ENCODE assay signal across 9 mouse cellular contexts in genomic region chr11:103639407-103639946, GRCm38 (mm10). TPM values are rescaled to one million over a fixed set of nuclear protein-coding genes. Genes with fewer than 3 reads are reported as not detected.
DNase-seq lines count a peak whose midpoint lies in the region; ATAC-seq and TF ChIP-seq lines count a peak whose summit lies in the region.
"Had no signal": no experiment of that assay in that cellular context is flagged by ENCODE, and none has a peak within 500 bp of the region (broad histone marks: within the 10 kb centered on the region; RNA-seq: fewer than 3 reads in every experiment).

No protein-coding gene starts in this region.

- DNase-seq in intestine, embryonic 14.5 days (ENCODE audit: low spot score): peak; percentile 74
- peak; percentile 87 for DNase-seq in brain, embryonic 14.5 days (ENCODE audit: low read depth)
- DNase-seq in kidney, postnatal 36 days: peak; percentile 47 to 73
- DNase-seq in testis, postnatal 14 days (ENCODE audit: low spot score): peak; percentile 24

- WGBS in intestine, embryonic 14.5 days: 5% methylated on average over 10 of the region's 10 CpGs
- WGBS in intestine, embryonic 16.5 days: 5% methylated on average over 10 of the region's 10 CpGs
- WGBS in forebrain, embryonic 13.5 days: 4% methylated on average over 10 of the region's 10 CpGs
- 6% methylated on average over 10 of the region's 10 CpGs for WGBS in midbrain, embryonic 12.5 days

- H3K4me2 ChIP-seq in intestine, embryonic 14.5 days (ENCODE audit: low read length): no peak overlapping the region
- H3K4me2 ChIP-seq in intestine, embryonic 16.5 days (ENCODE audit: low read depth, low read length): no peak overlapping the region
- H3K4me2 ChIP-seq in forebrain, embryonic 13.5 days: peak overlapping the region; percentile 2; the same call in 1 of the 2 replicates
- H3K4me2 ChIP-seq in midbrain, embryonic 12.5 days (replicated peaks): peak overlapping the region; percentile 24; the same call in 1 of the 2 replicates
- H3K4me2 ChIP-seq: neural tube, embryonic 12.5 days had no signal

- peaks cover 12% of the 10 kb centered on the region for H3K27me3 ChIP-seq in intestine, embryonic 14.5 days (replicated peaks; ENCODE audit: control insufficient read depth, insufficient read depth, low read length)
- peaks cover 7% of the 10 kb centered on the region; the same call in 1 of the 2 replicates for H3K27me3 ChIP-seq in intestine, embryonic 16.5 days (replicated peaks; ENCODE audit: control insufficient read depth, insufficient read depth, low read length)
- H3K27me3 ChIP-seq in ES-Bruce4 (ENCODE audit: control insufficient read depth, insufficient read depth, low read length, poor library complexity, severe bottlenecking): no peaks in the 10 kb centered on the region
- peaks cover 38% of the 10 kb centered on the region for H3K27me3 ChIP-seq in forebrain, embryonic 13.5 days
- peaks cover 30% of the 10 kb centered on the region for H3K27me3 ChIP-seq in midbrain, embryonic 12.5 days

- no peaks in the 10 kb centered on the region for H3K9me3 ChIP-seq in intestine, embryonic 14.5 days (ENCODE audit: control insufficient read depth, low read length)
- no peaks in the 10 kb centered on the region for H3K9me3 ChIP-seq in intestine, embryonic 16.5 days (ENCODE audit: control insufficient read depth, low read length)
- H3K9me3 ChIP-seq in ES-Bruce4 (replicated peaks; ENCODE audit: control insufficient read depth, insufficient read depth, low read length, poor library complexity, severe bottlenecking): no peaks in the 10 kb centered on the region
- no peaks in the 10 kb centered on the region for H3K9me3 ChIP-seq in forebrain, embryonic 13.5 days (replicated peaks)
- H3K9me3 ChIP-seq in midbrain, embryonic 12.5 days: no peaks in the 10 kb centered on the region
- H3K9me3 ChIP-seq: neural tube, embryonic 12.5 days had no signal

- no peak for TF ChIP-seq POLR2A in ES-Bruce4 (IDR thresholded peaks at IDR 0.05; ENCODE audit: insufficient read depth, low read length)
- no peak for TF ChIP-seq POLR2A in brain, embryonic 14.5 days (IDR thresholded peaks at IDR 0.05; ENCODE audit: borderline replicate concordance, extremely low read depth, insufficient read depth, insufficient read length, poor library complexity, severe bottlenecking)

- no peak overlapping the region for H3K27ac ChIP-seq in intestine, embryonic 14.5 days (ENCODE audit: low read depth)
- H3K27ac ChIP-seq in intestine, embryonic 16.5 days (ENCODE audit: low read length): no peak overlapping the region
- no peak overlapping the region for H3K27ac ChIP-seq in ES-Bruce4 (ENCODE audit: insufficient read depth, low read length)
- H3K27ac ChIP-seq in forebrain, embryonic 13.5 days: no peak overlapping the region
- no peak overlapping the region for H3K27ac ChIP-seq in midbrain, embryonic 12.5 days (replicated peaks)
- H3K27ac ChIP-seq: neural tube, embryonic 12.5 days had no signal

- ATAC-seq in intestine, embryonic 14.5 days (replicated peaks; ENCODE audit: low FRiP score, low TSS enrichment, low read depth): no peak
- no peak for ATAC-seq in intestine, embryonic 16.5 days
- ATAC-seq in forebrain, embryonic 13.5 days: no peak
- ATAC-seq in midbrain, embryonic 12.5 days (ENCODE audit: low FRiP score, low read depth): no peak

- no peak overlapping the region for H3K9ac ChIP-seq in intestine, embryonic 14.5 days (ENCODE audit: low read length)
- no peak overlapping the region for H3K9ac ChIP-seq in intestine, embryonic 16.5 days (ENCODE audit: low read depth, low read length)
- no peak overlapping the region for H3K9ac ChIP-seq in ES-Bruce4 (ENCODE audit: low read depth, poor library complexity, severe bottlenecking)
- H3K9ac ChIP-seq in forebrain, embryonic 13.5 days: no peak overlapping the region
- no peak overlapping the region for H3K9ac ChIP-seq in midbrain, embryonic 12.5 days (replicated peaks)
- H3K9ac ChIP-seq: neural tube, embryonic 12.5 days had no signal

- TF ChIP-seq CTCF in ES-Bruce4 (IDR thresholded peaks at IDR 0.05; ENCODE audit: low read depth, low read length): peak; percentile 97
- peak; percentile 93 for TF ChIP-seq CTCF in brain, embryonic 14.5 days (IDR thresholded peaks at IDR 0.05; ENCODE audit: borderline replicate concordance, extremely low read depth, insufficient read depth, insufficient read length)

- H3K4me1 ChIP-seq in intestine, embryonic 14.5 days (replicated peaks; ENCODE audit: control insufficient read depth, insufficient read depth, low read length): no peaks in the 10 kb centered on the region
- H3K4me1 ChIP-seq in intestine, embryonic 16.5 days (ENCODE audit: control insufficient read depth, insufficient read depth, low read length): no peaks in the 10 kb centered on the region
- H3K4me1 ChIP-seq in ES-Bruce4 (ENCODE audit: control insufficient read depth, insufficient read depth, low read length): no peaks in the 10 kb centered on the region
- no peaks in the 10 kb centered on the region for H3K4me1 ChIP-seq in forebrain, embryonic 13.5 days
- no peaks in the 10 kb centered on the region for H3K4me1 ChIP-seq in midbrain, embryonic 12.5 days
- H3K4me1 ChIP-seq: neural tube, embryonic 12.5 days had no signal

- 0 out of 2 replicates have a peak, but pooled peaks have one; percentile 17 for TF ChIP-seq EP300 in ES-Bruce4 (IDR thresholded peaks at IDR 0.05; ENCODE audit: insufficient read depth, low read depth, low read length)

- H3K4me3 ChIP-seq in intestine, embryonic 14.5 days (ENCODE audit: low read depth, low read length): no peak overlapping the region
- H3K4me3 ChIP-seq in intestine, embryonic 16.5 days (ENCODE audit: low read length): no peak overlapping the region
- no peak overlapping the region for H3K4me3 ChIP-seq in ES-Bruce4 (ENCODE audit: low read depth, low read length)
- H3K4me3 ChIP-seq in forebrain, embryonic 13.5 days: no peak overlapping the region
- no peak overlapping the region for H3K4me3 ChIP-seq in midbrain, embryonic 12.5 days
- H3K4me3 ChIP-seq: neural tube, embryonic 12.5 days had no signal

- no peaks in the 10 kb centered on the region for H3K36me3 ChIP-seq in intestine, embryonic 14.5 days (ENCODE audit: control insufficient read depth, insufficient read depth, low read length)
- H3K36me3 ChIP-seq in intestine, embryonic 16.5 days (ENCODE audit: control insufficient read depth, insufficient read depth, low read length): no peaks in the 10 kb centered on the region
- no peaks in the 10 kb centered on the region for H3K36me3 ChIP-seq in ES-Bruce4 (ENCODE audit: control insufficient read depth, insufficient read depth, low read length, poor library complexity, severe bottlenecking)
- no peaks in the 10 kb centered on the region for H3K36me3 ChIP-seq in forebrain, embryonic 13.5 days (ENCODE audit: poor library complexity, severe bottlenecking)
- no peaks in the 10 kb centered on the region for H3K36me3 ChIP-seq in midbrain, embryonic 12.5 days
- H3K36me3 ChIP-seq: neural tube, embryonic 12.5 days had no signal

RNA-seq across cellular contexts. Expression of gene Lyzl6, which starts 0.8 kb away (rescaled TPM):
- polyA plus RNA-seq in intestine, embryonic 14.5 days (2014; fragmentation: Nextera tagmentation; extraction: Ambion mirVana): not detected in 2 replicates
- polyA plus RNA-seq in intestine, embryonic 16.5 days (2015; fragmentation: Nextera tagmentation; extraction: Ambion mirVana): not detected in 2 replicates
- polyA plus RNA-seq in ES-Bruce4 (2011; ENCODE audit: insufficient read depth, insufficient read length, low read depth, missing spikeins): not detected in 2 replicates
- polyA plus RNA-seq in brain, embryonic 14.5 days (2012; rRNA removed): not detected in 2 replicates
- polyA plus RNA-seq in forebrain, embryonic 13.5 days (2015; fragmentation: Nextera tagmentation; extraction: Ambion mirVana): not detected in 2 replicates
- not detected in 2 replicates for polyA plus RNA-seq in midbrain, embryonic 12.5 days (2016; fragmentation: Nextera tagmentation; extraction: Ambion mirVana)
- polyA plus RNA-seq: neural tube, embryonic 12.5 days had no signal

RNA-seq across cellular contexts. Expression of gene Rprml, which starts 9.9 kb away (rescaled TPM):
- not detected in 2 replicates for polyA plus RNA-seq in intestine, embryonic 14.5 days (2014; fragmentation: Nextera tagmentation; extraction: Ambion mirVana)
- 0.44 and 0.81 TPM in 2 replicates for polyA plus RNA-seq in intestine, embryonic 16.5 days (2015; fragmentation: Nextera tagmentation; extraction: Ambion mirVana)
- polyA plus RNA-seq in ES-Bruce4 (2011; ENCODE audit: insufficient read depth, insufficient read length, low read depth, missing spikeins): not detected in 2 replicates
- polyA plus RNA-seq in brain, embryonic 14.5 days (2012; rRNA removed): 0.89 and 3.0 TPM in 2 replicates
- 1.6 and 2.7 TPM in 2 replicates for polyA plus RNA-seq in forebrain, embryonic 13.5 days (2015; fragmentation: Nextera tagmentation; extraction: Ambion mirVana)
- not detected in 2 replicates for polyA plus RNA-seq in midbrain, embryonic 12.5 days (2016; fragmentation: Nextera tagmentation; extraction: Ambion mirVana)
- polyA plus RNA-seq: neural tube, embryonic 12.5 days had no signal

RNA-seq across cellular contexts. Expression of gene Gm884, which starts 18.5 kb away (rescaled TPM):
- polyA plus RNA-seq in intestine, embryonic 14.5 days (2014; fragmentation: Nextera tagmentation; extraction: Ambion mirVana): not detected in 2 replicates
- polyA plus RNA-seq in intestine, embryonic 16.5 days (2015; fragmentation: Nextera tagmentation; extraction: Ambion mirVana): not detected in 2 replicates
- not detected in 2 replicates for polyA plus RNA-seq in ES-Bruce4 (2011; ENCODE audit: insufficient read depth, insufficient read length, low read depth, missing spikeins)
- not detected in 2 replicates for polyA plus RNA-seq in brain, embryonic 14.5 days (2012; rRNA removed)
- polyA plus RNA-seq in forebrain, embryonic 13.5 days (2015; fragmentation: Nextera tagmentation; extraction: Ambion mirVana): not detected in 2 replicates
- not detected in 2 replicates for polyA plus RNA-seq in midbrain, embryonic 12.5 days (2016; fragmentation: Nextera tagmentation; extraction: Ambion mirVana)
- polyA plus RNA-seq: neural tube, embryonic 12.5 days had no signal

RNA-seq across cellular contexts. Expression of gene Gosr2, which starts 58.2 kb away (rescaled TPM):
- polyA plus RNA-seq in intestine, embryonic 14.5 days (2014; fragmentation: Nextera tagmentation; extraction: Ambion mirVana): 62.8 and 69.3 TPM in 2 replicates
- polyA plus RNA-seq in intestine, embryonic 16.5 days (2015; fragmentation: Nextera tagmentation; extraction: Ambion mirVana): 73.3 and 76.3 TPM in 2 replicates
- 38.5 and 41.8 TPM in 2 replicates for polyA plus RNA-seq in ES-Bruce4 (2011; ENCODE audit: insufficient read depth, insufficient read length, low read depth, missing spikeins)
- polyA plus RNA-seq in brain, embryonic 14.5 days (2012; rRNA removed): 98.0 and 108 TPM in 2 replicates
- 90.9 and 99.5 TPM in 2 replicates for polyA plus RNA-seq in forebrain, embryonic 13.5 days (2015; fragmentation: Nextera tagmentation; extraction: Ambion mirVana)
- polyA plus RNA-seq in midbrain, embryonic 12.5 days (2016; fragmentation: Nextera tagmentation; extraction: Ambion mirVana): 92.0 TPM in 2 replicates

Comparison
In these comparisons a context has a peak if more than half of its experiments do, and no peak if none do; other contexts are left out.
1. DNase-seq: peak in every context shown above with its lines; median percentile 87 in brain, embryonic 14.5 days; 74 in intestine, embryonic 14.5 days; 60 in kidney, postnatal 36 days; 24 in testis, postnatal 14 days.
2. H3K4me2 ChIP-seq: peak in forebrain, embryonic 13.5 days (single experiment) and midbrain, embryonic 12.5 days (single experiment); none in intestine, embryonic 14.5 days (single experiment) and intestine, embryonic 16.5 days (single experiment).